Mouse (Mus musculus): ENCODE results near the gene Fam69a. TPM values are rescaled to one million over a fixed set of nuclear protein-coding genes. Genes with fewer than 3 reads are reported as not detected.
"Not testable (repeated sequence)": the region's sequence is repeated elsewhere in the genome, so short reads cannot be mapped to it uniquely, and the experiment has no call there.

Gene Fam69a
- polyA plus RNA-seq (2015; fragmentation: Nextera tagmentation; extraction: Ambion mirVana) = 11.7 and 11.8 TPM in 2 replicates

GRCm38 (mm10) chr5:107986967-107987834 is at the start of gene Fam69a:
Gene Fam69a, minus strand, starts transcription at chr5:107987085.
- peak; percentile 86 for ATAC-seq
- under 1% methylated on average over 75 of the region's 91 CpGs for WGBS

GRCm38 (mm10) chr5:108035523-108035922 is 48.6 kb upstream of the Fam69a start:
- no peaks in the 10 kb centered on the region for H3K36me3 ChIP-seq (ENCODE audit: control insufficient read depth, insufficient read depth)
- H3K4me2 ChIP-seq (replicated peaks; ENCODE audit: low read depth) = no peak overlapping the region
- no peaks in the 10 kb centered on the region for H3K9me3 ChIP-seq (ENCODE audit: control insufficient read depth)
- no peak overlapping the region for H3K27ac ChIP-seq (ENCODE audit: low read depth, low read length)
- H3K4me1 ChIP-seq (replicated peaks; ENCODE audit: control insufficient read depth, insufficient read depth, low read length) = no peaks in the 10 kb centered on the region
- no peak overlapping the region for H3K9ac ChIP-seq (ENCODE audit: low read depth, low read length)
- 25% methylated on average over 2 of the region's 2 CpGs for WGBS
- H3K4me3 ChIP-seq (ENCODE audit: low read depth, low read length) = no peak overlapping the region
- ATAC-seq = no peak
- no peaks in the 10 kb centered on the region for H3K27me3 ChIP-seq (replicated peaks; ENCODE audit: control insufficient read depth, insufficient read depth, low read length)
- TF ChIP-seq CTCF (IDR thresholded peaks at IDR 0.05; ENCODE audit: low read depth) = no peak

More at GRCm38 (mm10) chr5:107986967-107987834, at the start of gene Fam69a:
- Histone ChIP-seq H3K4me3 (ENCODE audit: low read depth, low read length) (peak within 1 kb of the TSS; percentile 78), H3K9ac (ENCODE audit: low read depth, low read length) (peak within 1 kb of the TSS; percentile 70), H3K9me3 (ENCODE audit: control insufficient read depth) (no peaks in the 10 kb centered on the region), H3K27ac (ENCODE audit: low read depth, low read length) (peak within 1 kb of the TSS; percentile 78), H3K36me3 (ENCODE audit: control insufficient read depth, insufficient read depth) (no peaks in the 10 kb centered on the region), H3K4me1 (replicated peaks; ENCODE audit: control insufficient read depth, insufficient read depth, low read length) (no peaks in the 10 kb centered on the region; the same call in 1 of the 2 replicates), H3K27me3 (replicated peaks; ENCODE audit: control insufficient read depth, insufficient read depth, low read length) (no peaks in the 10 kb centered on the region), H3K4me2 (replicated peaks; ENCODE audit: low read depth) (peak within 1 kb of the TSS; percentile 99)
- TF ChIP-seq CTCF (IDR thresholded peaks at IDR 0.05; ENCODE audit: low read depth) = no peak

- H3K27ac ChIP-seq (ENCODE audit: low read depth, low read length) = no peak overlapping the region
- peak; percentile 77 for TF ChIP-seq CTCF (IDR thresholded peaks at IDR 0.05; ENCODE audit: low read depth)
- no peak overlapping the region for H3K4me2 ChIP-seq (replicated peaks; ENCODE audit: low read depth)
- H3K4me3 ChIP-seq (ENCODE audit: low read depth, low read length) = no peak overlapping the region
- no peaks in the 10 kb centered on the region for H3K36me3 ChIP-seq (ENCODE audit: control insufficient read depth, insufficient read depth)
- H3K4me1 ChIP-seq (replicated peaks; ENCODE audit: control insufficient read depth, insufficient read depth, low read length) = no peaks in the 10 kb centered on the region
- 36% methylated on average over 3 of the region's 4 CpGs for WGBS
- H3K9ac ChIP-seq (ENCODE audit: low read depth, low read length) = no peak overlapping the region
- H3K27me3 ChIP-seq (replicated peaks; ENCODE audit: control insufficient read depth, insufficient read depth, low read length) = no peaks in the 10 kb centered on the region
- no peaks in the 10 kb centered on the region for H3K9me3 ChIP-seq (ENCODE audit: control insufficient read depth)
- ATAC-seq = no peak
Observed at GRCm38 (mm10) chr5:108034194-108034593, 47.3 kb upstream of the Fam69a start.

- H3K4me3 ChIP-seq (ENCODE audit: low read depth, low read length) = no peak overlapping the region
- no peak for TF ChIP-seq CTCF (IDR thresholded peaks at IDR 0.05; ENCODE audit: low read depth)
- no peak overlapping the region for H3K27ac ChIP-seq (ENCODE audit: low read depth, low read length)
- H3K9ac ChIP-seq (ENCODE audit: low read depth, low read length) = no peak overlapping the region
- no peaks in the 10 kb centered on the region for H3K9me3 ChIP-seq (ENCODE audit: control insufficient read depth)
- no peak for ATAC-seq
- 90% methylated on average over 4 of the region's 4 CpGs for WGBS
- H3K27me3 ChIP-seq (replicated peaks; ENCODE audit: control insufficient read depth, insufficient read depth, low read length) = no peaks in the 10 kb centered on the region
- no peak overlapping the region for H3K4me2 ChIP-seq (replicated peaks; ENCODE audit: low read depth)
- H3K36me3 ChIP-seq (ENCODE audit: control insufficient read depth, insufficient read depth) = no peaks in the 10 kb centered on the region
- no peaks in the 10 kb centered on the region for H3K4me1 ChIP-seq (replicated peaks; ENCODE audit: control insufficient read depth, insufficient read depth, low read length)
Observed at GRCm38 (mm10) chr5:108031267-108031666, 44.4 kb upstream of the Fam69a start.

GRCm38 (mm10) chr5:108029968-108030367 is 43.1 kb upstream of the Fam69a start:
- Histone ChIP-seq H3K4me3 (ENCODE audit: low read depth, low read length) (no peak overlapping the region), H3K27ac (ENCODE audit: low read depth, low read length) (no peak overlapping the region), H3K9ac (ENCODE audit: low read depth, low read length) (no peak overlapping the region), H3K36me3 (ENCODE audit: control insufficient read depth, insufficient read depth) (no peaks in the 10 kb centered on the region), H3K27me3 (replicated peaks; ENCODE audit: control insufficient read depth, insufficient read depth, low read length) (no peaks in the 10 kb centered on the region), H3K4me2 (replicated peaks; ENCODE audit: low read depth) (no peak overlapping the region), H3K9me3 (ENCODE audit: control insufficient read depth) (no peaks in the 10 kb centered on the region), H3K4me1 (replicated peaks; ENCODE audit: control insufficient read depth, insufficient read depth, low read length) (no peaks in the 10 kb centered on the region)
- ATAC-seq = no peak
- WGBS = 79% methylated on average over 2 of the region's 2 CpGs
- TF ChIP-seq CTCF (IDR thresholded peaks at IDR 0.05; ENCODE audit: low read depth) = peak; percentile 57

- not testable (repeated sequence) for H3K27me3 ChIP-seq (replicated peaks; ENCODE audit: control insufficient read depth, insufficient read depth, low read length); H3K4me1 ChIP-seq (replicated peaks; ENCODE audit: control insufficient read depth, insufficient read depth, low read length); H3K27ac ChIP-seq (ENCODE audit: low read depth, low read length); H3K36me3 ChIP-seq (ENCODE audit: control insufficient read depth, insufficient read depth); H3K9ac ChIP-seq (ENCODE audit: low read depth, low read length); H3K4me2 ChIP-seq (replicated peaks; ENCODE audit: low read depth); ATAC-seq; H3K4me3 ChIP-seq (ENCODE audit: low read depth, low read length); H3K9me3 ChIP-seq (ENCODE audit: control insufficient read depth)
- 87% methylated on average over 7 of the region's 7 CpGs for WGBS
Observed at GRCm38 (mm10) chr5:108028797-108029536, 42.1 kb upstream of the Fam69a start.

All from intestine, postnatal 0 days (tissue).